Mouse (Mus musculus) adrenal gland, postnatal 36 days (tissue): ENCODE data around the gene Sdr9c7. TPM values are rescaled to one million over a fixed set of nuclear protein-coding genes. Genes with fewer than 3 reads are reported as not detected.

ENCODE experiments used
- total RNA-seq, 2 experiments: library from RNA; stranded (reverse); gene quantifications; 2 replicates each; pipeline ENCODE4 v1.2.3; 2021

Sdr9c7 gene
- total RNA-seq, 2 experiments from 2014 or later: 0.56 to 0.76 TPM

Other genes starting within 250 kb of the Sdr9c7 start
- gene Nemp1, start 231.6 kb upstream of the Sdr9c7 start, total RNA-seq: 1 to 10 TPM; 6.5 to 7.3 TPM
- 10 to 100 TPM; 19.7 to 32.0 TPM for gene Nab2, start 229.9 kb upstream of the Sdr9c7 start, total RNA-seq
- 10 to 100 TPM in 1 of 2 experiments, under 1 TPM in 1; 0.95 to 13.8 TPM for gene Myo1a, start 193.3 kb upstream of the Sdr9c7 start, total RNA-seq
- gene Tac2, start 174.0 kb upstream of the Sdr9c7 start, total RNA-seq: under 1 TPM in 1 of 2 experiments, not detected in 1; 0.43 TPM
- gene Zbtb39, start 159.0 kb upstream of the Sdr9c7 start, total RNA-seq: 10 to 100 TPM; 10.2 to 12.7 TPM
- gene Gpr182, start 146.8 kb upstream of the Sdr9c7 start, total RNA-seq: 10 to 100 TPM in 1 of 2 experiments, 1 to 10 TPM in 1; 7.3 to 10.9 TPM
- gene Rdh1, start 138.8 kb upstream of the Sdr9c7 start, total RNA-seq: 1 to 10 TPM in 1 of 2 experiments, under 1 TPM in 1; 0.63 to 1.2 TPM
- 1 to 10 TPM; 1.2 to 2.3 TPM for gene Rdh16f1, start 138.7 kb upstream of the Sdr9c7 start, total RNA-seq
- gene Rdh9, start 122.1 kb upstream of the Sdr9c7 start, total RNA-seq: under 1 TPM in 1 of 2 experiments, not detected in 1; 0.36 TPM
- gene Rdh16, start 97.4 kb upstream of the Sdr9c7 start, total RNA-seq: under 1 TPM; 0.43 to 0.53 TPM
- gene Rdh19, start 48.6 kb upstream of the Sdr9c7 start, total RNA-seq: under 1 TPM in 1 of 2 experiments, not detected in 1; 0.23 TPM
- gene Rdh16f2, start 32.0 kb upstream of the Sdr9c7 start, total RNA-seq: not detected
- under 1 TPM in 1 of 2 experiments, not detected in 1; 0.40 TPM for gene Rdh7, start 9.7 kb upstream of the Sdr9c7 start, total RNA-seq
- under 1 TPM in 1 of 2 experiments, not detected in 1; 0.23 TPM for gene Hsd17b6, start 109.1 kb downstream of the Sdr9c7 start, total RNA-seq
- gene Prim1, start 116.7 kb downstream of the Sdr9c7 start, total RNA-seq: 1 to 10 TPM; 4.2 to 4.5 TPM
- 100 to 1,000 TPM; 638 to 655 TPM for gene Naca, start 137.1 kb downstream of the Sdr9c7 start, total RNA-seq
- gene Ptges3, start 160.4 kb downstream of the Sdr9c7 start, total RNA-seq: 100 to 1,000 TPM; 182 to 237 TPM
- gene Atp5b, start 184.8 kb downstream of the Sdr9c7 start, total RNA-seq: 1,000 to 10,000 TPM; 2,942 to 3,172 TPM
- 10 to 100 TPM; 43.6 to 50.3 TPM for gene Baz2a, start 193.1 kb downstream of the Sdr9c7 start, total RNA-seq